Mouse (Mus musculus): ENCODE data around the gene Arhgef12. TPM values are rescaled to one million over a fixed set of nuclear protein-coding genes. Genes with fewer than 3 reads are reported as not detected.
"Not testable (repeated sequence)": the region's sequence is repeated elsewhere in the genome, so short reads cannot be mapped to it uniquely, and the experiment has no call there.

Gene Arhgef12
- total RNA-seq, 1 experiment from 2014 or later = 3.0 TPM

DNA sequence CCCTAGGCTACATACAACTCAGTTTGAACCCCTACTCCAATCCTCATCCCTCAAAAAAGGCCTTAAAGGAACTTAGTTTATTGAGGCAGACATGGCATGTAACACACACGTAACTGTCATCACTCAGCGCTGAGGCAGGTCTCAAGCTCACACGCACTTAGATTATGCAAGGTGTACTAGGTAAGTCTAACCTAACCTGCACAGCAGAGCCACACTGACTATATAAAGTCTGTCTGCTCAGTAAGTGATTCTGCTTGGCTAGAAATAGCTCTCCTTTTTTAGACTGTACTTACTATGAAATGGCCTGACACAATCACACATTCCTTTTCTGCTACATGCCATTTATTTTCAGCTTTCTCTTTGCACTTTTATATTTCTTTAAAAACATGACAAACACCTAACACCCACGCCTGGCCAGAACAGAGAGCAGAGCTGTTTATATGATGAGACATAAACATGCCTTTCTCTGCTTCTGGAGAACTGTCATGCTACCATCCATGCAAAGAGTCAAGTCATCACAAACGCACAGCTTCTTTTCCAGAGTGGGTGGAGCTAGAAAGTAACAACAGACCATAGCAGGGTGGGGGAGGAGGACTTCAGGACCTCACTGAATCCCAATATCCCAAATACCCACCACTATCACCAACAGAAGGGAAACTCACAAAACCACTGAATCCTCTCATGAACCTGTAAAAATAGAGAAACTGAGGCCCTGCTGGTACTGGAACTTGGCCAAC is 85.4 kb downstream of the Arhgef12 start:
- no peak for ATAC-seq (replicated peaks; ENCODE audit: insufficient number of reproducible peaks, low FRiP score, low TSS enrichment, poor library complexity, severe bottlenecking)

DNA sequence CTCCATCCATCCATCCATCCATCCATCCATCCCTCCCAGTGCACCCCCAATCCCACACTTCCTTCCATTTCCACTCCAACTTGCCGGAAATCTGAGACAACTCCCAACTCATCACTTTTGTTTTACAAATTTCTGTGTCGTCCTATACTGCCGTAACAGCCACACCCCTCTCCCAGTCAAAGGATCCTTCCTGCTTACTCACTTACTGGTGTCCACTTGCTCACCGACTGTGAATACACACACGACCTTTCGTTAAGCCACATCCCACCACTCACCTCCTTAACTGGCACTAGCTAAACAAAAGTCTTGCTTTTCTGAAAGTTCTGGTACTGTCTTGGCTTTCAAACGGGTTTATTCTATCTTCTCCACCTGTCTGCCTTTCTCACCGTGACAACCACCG is 87.4 kb downstream of the Arhgef12 start:
- no peak for ATAC-seq (replicated peaks; ENCODE audit: insufficient number of reproducible peaks, low FRiP score, low TSS enrichment, poor library complexity, severe bottlenecking)

DNA sequence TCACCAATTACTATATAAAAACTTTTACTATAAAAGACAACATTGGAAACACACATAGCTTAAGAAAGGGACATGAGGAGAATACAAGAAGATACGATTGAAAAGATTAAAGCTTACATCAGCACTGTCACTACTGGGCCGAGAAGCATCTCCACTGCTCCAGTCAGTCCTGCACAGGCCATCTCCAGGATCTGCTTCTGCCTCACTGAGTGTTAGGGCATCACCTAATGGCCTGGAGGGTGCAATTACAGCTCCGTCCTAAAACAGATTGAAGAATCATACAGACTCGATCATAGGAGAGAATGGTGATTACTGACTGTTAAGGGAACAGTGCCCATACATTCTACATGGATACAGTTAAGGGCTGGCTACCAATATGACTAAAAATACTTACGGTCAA is 91.3 kb downstream of the Arhgef12 start:
- no peak for ATAC-seq (replicated peaks; ENCODE audit: insufficient number of reproducible peaks, low FRiP score, low TSS enrichment, poor library complexity, severe bottlenecking)

DNA sequence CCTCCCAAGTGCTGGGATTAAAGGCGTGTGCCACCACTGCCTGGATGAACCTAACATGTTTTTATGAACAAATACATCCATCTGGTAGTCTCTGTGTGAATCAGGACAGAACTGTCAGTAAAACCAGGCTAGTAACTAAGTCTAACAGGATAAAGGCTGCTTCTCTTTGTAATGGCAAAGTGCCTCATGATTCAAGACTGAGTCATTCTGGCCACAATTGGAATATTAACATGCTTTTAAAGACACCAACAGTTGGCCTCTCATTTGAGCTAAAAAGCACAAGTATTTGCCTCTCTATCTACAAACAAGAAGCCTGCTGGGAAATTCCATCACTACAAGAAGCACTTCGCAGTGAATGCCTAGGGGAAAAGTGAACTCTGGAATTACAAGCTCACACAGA is 91.7 kb downstream of the Arhgef12 start:
- ATAC-seq (replicated peaks; ENCODE audit: insufficient number of reproducible peaks, low FRiP score, low TSS enrichment, poor library complexity, severe bottlenecking) = no peak

DNA sequence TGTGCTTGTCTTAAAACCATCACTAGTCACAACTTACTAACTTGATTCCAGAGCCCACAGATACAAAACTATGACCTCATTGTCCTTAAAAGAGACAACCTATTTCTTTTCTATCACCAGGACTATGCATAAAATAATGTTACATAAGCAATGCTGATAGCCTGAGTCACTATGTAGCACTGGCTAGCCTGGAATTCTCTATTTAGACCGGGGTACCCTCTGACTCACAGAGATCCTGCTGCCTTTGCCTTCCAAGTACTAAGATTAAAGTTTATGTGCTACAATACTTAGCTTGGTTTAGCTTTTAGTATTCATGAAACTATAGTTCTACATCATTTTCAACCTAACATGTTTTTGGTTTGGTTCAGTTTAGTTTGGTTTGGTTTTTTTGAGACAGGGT is 92.2 kb downstream of the Arhgef12 start:
- ATAC-seq (replicated peaks; ENCODE audit: insufficient number of reproducible peaks, low FRiP score, low TSS enrichment, poor library complexity, severe bottlenecking) = no peak

DNA sequence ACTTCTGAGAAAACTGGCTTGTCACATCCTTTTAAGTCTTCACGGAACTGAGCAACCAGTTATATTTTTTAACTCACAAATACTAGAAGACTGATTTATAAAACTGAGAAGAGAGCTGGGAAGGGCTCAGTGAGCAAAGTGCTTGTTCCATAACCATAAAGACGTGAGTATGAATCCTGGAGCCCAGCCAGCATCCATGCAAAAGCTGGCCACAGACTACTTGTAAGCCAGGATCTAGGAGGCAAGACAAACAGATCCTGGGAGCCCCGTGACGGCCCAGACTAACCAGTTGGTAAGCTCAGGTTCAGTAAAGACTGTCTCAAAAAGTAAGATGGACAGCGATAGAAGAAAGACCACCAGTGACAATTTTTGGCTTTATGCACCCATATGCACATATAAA is 94.5 kb downstream of the Arhgef12 start:
- no peak for ATAC-seq (replicated peaks; ENCODE audit: insufficient number of reproducible peaks, low FRiP score, low TSS enrichment, poor library complexity, severe bottlenecking)

DNA sequence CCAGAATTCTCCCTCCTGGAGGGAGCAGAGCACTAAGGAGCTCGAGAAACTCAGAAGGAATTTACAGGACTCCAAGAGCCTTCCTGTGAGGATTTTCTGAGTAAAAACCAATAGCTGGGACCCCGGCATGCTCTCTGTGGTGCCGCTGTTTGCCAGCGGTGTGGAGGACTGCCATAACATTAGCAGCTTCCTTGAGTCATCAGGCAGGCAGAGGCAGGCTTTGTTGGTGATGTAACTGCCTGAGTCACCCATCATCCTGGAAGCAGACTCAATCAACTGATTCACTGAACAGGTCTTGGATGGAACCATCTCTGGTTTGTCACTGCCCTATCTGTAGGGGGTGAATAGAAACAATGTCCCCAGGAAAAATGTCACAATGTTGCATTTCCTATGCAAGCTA is 96.0 kb downstream of the Arhgef12 start:
- ATAC-seq (replicated peaks; ENCODE audit: insufficient number of reproducible peaks, low FRiP score, low TSS enrichment, poor library complexity, severe bottlenecking) = no peak

DNA sequence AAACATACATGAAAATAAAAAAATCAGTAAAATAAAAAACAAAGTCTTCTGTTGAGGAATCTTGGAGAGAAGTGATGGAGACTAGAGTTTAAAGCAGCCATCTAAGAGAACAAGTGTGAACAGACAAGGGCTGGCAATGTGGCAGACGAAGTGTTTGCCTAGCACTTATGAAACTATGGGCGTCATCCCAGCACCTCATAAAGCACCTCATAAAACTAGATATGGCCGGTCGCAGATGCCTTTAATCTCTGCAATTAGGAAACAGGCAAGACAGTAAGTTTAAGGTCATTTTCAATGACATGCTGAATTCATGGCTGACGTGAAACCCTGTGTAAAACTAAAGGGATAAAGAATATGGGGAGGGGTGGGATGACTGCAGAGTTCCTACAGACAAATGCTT is 103.2 kb downstream of the Arhgef12 start:
- ATAC-seq (replicated peaks; ENCODE audit: insufficient number of reproducible peaks, low FRiP score, low TSS enrichment, poor library complexity, severe bottlenecking) = no peak

DNA sequence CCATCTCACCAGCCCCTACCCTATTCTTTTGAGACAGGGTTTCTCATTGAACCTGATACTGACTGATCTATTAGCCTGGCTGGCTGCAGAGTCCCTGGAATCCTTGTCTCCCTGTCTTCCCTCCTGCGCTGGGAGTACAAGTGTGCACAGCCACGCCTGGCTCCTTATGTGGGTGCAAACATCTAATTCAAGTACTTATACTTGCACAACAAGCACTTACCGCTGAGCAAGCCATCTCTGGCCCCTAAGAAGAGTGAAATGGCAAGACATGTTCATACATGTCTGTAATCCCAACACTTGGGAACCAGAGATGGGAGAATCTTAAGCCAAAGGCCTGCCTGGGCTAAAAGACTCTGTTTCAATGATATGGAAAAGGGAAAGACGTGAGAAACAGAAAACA is 104.0 kb downstream of the Arhgef12 start:
- ATAC-seq (replicated peaks; ENCODE audit: insufficient number of reproducible peaks, low FRiP score, low TSS enrichment, poor library complexity, severe bottlenecking) = no peak

DNA sequence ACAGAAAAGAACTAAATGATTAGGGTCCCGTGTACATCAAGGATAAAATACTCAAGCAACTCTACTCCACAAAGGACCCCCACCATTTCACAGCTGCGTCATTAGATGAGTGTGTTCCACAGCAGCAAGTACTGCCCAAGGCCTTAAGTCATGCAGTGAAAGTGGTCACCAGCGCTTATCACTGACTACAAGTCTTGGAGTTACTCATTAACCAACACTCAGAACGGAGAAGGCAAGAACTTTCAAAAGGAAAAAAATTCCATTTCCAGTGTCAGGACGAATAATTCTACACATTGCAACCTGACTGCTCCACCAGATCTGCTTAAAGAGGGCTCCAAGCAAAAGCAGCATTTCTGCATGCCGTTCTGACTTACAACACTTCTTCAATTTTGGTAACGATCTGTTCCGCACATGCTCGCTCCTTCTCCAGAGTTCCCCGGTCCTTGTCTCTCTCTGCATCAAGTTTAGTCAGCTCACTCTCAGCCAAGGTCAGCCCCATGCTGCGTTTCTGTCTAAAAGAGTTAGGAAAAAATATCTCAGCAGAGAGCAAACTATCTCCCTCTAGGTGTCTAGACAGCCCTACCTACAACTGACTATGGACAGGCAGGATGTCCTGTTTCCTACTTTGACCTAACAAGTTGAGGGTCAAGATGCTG is 106.3 kb downstream of the Arhgef12 start:
- ATAC-seq (replicated peaks; ENCODE audit: insufficient number of reproducible peaks, low FRiP score, low TSS enrichment, poor library complexity, severe bottlenecking) = no peak

DNA sequence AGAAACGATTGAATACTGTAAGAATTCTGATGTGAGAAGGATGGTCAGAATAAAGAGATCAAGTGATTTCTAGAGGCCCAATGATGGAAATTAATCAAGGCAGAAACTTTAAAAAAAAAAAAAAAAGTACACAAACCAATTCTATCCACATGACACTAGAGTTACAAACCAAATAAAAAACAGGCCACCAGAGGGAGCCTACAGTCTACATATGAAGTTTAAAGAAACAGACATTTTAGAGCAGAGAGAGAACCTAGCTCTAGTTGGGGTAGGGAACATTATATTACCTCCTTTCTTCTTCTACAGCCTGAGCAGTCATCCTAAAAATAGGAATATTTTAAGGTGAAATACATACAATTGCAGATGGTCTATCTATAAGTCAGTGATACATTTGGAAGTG is 107.0 kb downstream of the Arhgef12 start:
- no peak for ATAC-seq (replicated peaks; ENCODE audit: insufficient number of reproducible peaks, low FRiP score, low TSS enrichment, poor library complexity, severe bottlenecking)

DNA sequence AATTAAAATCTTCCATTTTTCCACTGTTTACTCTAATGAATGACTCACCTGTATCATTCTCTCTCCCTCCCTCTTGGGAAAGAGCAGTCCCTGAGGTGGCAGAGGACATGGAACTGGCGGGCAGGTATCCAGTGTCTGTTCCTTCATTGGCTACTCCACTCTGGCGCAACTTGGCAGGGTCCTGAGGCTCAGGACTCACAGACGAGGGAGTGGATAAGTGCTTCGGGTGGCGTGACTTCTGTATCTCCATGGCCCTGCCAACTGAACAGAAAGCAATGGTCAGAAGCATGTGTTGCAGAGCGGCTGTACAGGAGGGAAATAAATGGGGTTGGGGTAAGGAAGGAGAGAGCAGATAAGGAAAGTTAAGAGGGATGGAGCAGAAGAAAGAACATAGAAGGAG is 109.5 kb downstream of the Arhgef12 start:
- no peak for ATAC-seq (replicated peaks; ENCODE audit: insufficient number of reproducible peaks, low FRiP score, low TSS enrichment, poor library complexity, severe bottlenecking)

DNA sequence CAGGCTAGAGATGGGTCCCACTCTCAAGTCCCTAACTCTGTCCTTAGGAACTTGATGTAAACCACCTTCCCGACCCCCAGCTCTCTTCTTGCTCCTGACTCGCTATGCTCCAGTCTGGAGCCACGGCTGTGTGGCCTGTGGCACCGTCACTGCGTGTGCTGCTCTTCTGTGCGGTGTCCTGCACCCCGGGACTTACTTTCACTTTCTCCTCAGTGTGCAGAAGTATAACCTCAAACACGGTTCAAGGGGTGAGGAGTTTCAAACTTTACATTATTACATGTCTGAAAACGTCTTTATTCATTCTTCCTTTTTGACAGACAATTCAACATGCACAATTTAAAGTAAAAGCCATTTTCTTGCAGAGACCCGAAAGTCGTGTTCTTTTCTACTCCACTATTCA is 111.7 kb downstream of the Arhgef12 start:
- no peak for ATAC-seq (replicated peaks; ENCODE audit: insufficient number of reproducible peaks, low FRiP score, low TSS enrichment, poor library complexity, severe bottlenecking)

DNA sequence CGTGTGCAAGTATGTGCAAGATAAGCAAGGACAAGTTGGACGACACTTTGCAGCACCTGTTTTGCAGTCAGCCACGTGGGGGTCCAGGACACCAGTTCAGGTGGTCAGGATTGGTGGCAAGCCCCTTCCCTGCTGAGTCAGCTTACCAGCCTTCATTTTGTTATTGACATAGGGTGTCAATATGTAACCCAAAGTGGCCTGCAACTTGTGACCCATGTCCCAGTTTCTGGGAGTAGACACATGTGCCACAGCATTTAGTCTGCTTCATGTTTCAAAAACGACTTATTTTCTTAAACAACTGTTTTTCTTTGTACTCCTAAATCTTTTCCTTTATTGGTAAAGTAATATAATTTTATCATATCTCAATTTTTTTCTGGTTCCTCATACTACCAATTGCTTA is 112.3 kb downstream of the Arhgef12 start:
- no peak for ATAC-seq (replicated peaks; ENCODE audit: insufficient number of reproducible peaks, low FRiP score, low TSS enrichment, poor library complexity, severe bottlenecking)

DNA sequence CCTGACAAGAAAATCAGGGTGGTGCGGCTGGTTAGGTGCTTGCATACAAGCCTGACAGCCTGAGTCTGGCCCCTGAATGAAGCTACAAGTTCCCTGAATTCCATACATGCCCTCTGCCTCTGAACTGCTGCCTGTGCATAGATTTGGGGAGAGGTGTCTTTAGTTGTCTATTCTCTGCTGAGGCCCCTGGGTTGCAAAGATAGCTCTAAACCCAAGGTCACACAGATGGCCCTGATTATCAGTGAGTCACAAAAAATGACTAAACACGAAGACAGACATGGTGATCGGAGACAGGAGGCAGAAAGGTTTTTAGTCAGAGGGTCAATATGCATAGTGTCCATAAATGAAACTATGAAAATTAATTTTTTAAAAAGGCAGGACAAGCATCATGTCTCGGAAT is 113.4 kb downstream of the Arhgef12 start:
- ATAC-seq (replicated peaks; ENCODE audit: insufficient number of reproducible peaks, low FRiP score, low TSS enrichment, poor library complexity, severe bottlenecking) = no peak

DNA sequence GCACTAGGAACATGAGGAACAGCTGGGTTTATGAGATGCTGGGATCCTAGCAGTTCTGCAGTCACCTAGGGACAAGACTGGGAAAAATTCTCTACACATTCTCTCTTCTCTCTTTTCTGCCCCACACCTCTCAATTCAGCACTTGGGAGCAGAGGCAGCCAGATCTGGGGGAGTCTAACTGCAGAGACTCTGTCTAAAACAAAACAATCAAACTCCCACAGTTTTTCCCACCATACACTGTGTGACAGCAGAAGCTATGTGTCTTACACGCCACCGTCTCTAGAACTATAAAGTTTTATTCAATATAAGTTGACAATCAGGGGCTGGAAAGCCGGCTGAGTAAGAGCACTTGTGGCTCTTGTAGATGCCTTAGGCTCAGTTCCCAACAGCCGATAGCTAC is 119.1 kb downstream of the Arhgef12 start:
- no peak for ATAC-seq (replicated peaks; ENCODE audit: insufficient number of reproducible peaks, low FRiP score, low TSS enrichment, poor library complexity, severe bottlenecking)

DNA sequence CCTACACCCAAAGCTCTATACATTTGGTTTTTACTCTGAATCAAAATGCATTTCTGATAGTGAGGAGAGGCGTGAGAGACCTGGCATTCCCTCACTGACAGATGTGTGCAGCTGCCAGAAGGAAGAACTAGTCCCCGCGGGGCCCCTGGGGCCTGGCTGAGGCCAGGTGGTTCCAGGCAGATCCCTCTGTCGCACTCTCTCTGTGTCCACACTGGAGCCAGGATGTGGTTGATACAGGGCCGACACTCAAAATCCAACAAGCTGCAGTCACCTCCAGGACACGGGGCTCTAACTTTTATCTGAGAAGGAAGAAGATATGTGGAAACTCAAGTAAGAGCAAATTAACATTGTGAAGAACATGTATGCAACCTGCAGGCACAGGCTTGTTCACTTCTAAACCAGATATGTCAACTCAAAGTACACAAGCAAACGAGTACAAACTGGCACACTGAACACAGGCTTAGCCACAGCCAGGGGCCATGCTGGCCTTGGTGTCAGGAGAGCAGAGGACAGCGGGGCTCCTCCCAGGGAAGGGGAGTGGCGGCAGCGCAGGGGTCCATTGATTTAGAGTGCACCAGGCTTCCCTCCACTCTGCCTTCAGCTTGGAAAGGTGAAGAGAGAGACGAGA is 138.0 kb downstream of the Arhgef12 start:
- no peak for ATAC-seq (replicated peaks; ENCODE audit: insufficient number of reproducible peaks, low FRiP score, low TSS enrichment, poor library complexity, severe bottlenecking)

DNA sequence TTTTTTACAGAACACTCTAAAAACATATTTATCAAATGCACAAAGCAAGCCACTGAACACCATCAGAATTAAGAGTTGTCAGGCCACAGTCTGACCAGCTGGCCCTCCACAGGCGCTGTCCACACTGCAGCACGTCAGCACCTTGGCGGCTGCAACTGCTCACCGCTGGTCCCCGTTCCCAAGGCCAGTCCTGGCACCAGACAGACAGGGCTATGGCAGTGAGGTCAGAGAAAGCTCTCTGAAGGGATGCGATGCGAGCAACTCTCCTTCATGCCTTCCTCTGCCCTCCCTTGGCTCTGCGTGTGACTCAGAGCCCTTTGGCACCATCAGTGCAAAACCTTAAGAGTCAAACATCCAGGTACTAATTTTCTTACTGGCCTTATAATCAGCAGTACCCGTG is 139.3 kb downstream of the Arhgef12 start:
- ATAC-seq (replicated peaks; ENCODE audit: insufficient number of reproducible peaks, low FRiP score, low TSS enrichment, poor library complexity, severe bottlenecking) = no peak

DNA sequence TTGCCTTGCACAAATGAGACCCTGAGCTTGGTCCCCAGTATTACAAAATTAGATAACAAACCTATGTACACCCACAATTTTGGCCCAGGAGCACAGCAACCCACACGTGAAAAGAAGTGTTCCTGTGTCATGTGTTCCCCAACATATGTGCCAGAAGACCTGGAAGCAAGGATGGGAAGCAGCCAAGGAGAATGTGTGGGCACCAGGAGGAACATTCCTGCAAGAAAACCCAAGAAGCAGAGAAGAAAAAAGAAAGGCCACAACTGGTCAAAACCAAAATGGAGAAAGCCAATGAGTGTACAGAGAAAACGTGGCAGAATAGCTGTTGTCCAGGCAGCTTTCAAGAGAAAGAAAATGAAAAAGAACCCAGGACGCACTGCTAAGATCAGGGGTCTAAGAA is 142.2 kb downstream of the Arhgef12 start:
- ATAC-seq (replicated peaks; ENCODE audit: insufficient number of reproducible peaks, low FRiP score, low TSS enrichment, poor library complexity, severe bottlenecking) = not testable (repeated sequence)

DNA sequence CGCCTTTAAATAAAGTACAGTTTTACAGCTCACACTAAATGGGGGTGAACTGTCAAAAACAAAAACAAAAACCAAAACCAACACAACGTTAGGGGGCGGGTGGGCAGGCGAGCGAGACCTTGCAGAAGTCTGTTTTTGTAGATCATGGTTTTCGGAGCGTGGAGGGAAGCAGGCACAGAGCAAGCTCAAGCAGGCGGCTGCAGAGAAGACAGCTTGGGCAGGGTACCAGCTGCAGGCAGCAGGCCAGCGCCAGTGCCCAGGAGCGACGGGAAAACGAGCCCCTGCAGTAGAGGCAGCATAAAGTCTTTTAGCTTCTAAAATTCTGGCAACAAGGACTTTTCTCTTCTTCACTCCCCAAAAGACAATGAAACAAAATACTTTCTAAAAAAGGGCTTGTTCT is 142.7 kb downstream of the Arhgef12 start:
- ATAC-seq (replicated peaks; ENCODE audit: insufficient number of reproducible peaks, low FRiP score, low TSS enrichment, poor library complexity, severe bottlenecking) = no peak

All from monocyte, adult 5-6 weeks (primary cell).